Mouse (Mus musculus): ENCODE measurements around the gene Olfr555. TPM values are rescaled to one million over a fixed set of nuclear protein-coding genes. Genes with fewer than 3 reads are reported as not detected.
"Not testable (repeated sequence)": the region's sequence is repeated elsewhere in the genome, so short reads cannot be mapped to it uniquely, and the experiment has no call there.

Olfr555 gene
- polyA plus RNA-seq (2014; fragmentation: Nextera tagmentation; extraction: Ambion mirVana): not detected in 2 replicates

GRCm38 (mm10) chr7:102658523-102658922, at the start of gene Olfr555:
TSS of gene Olfr555 (plus strand) at chr7:102658823.
- Histone ChIP-seq H3K9me3 (ENCODE audit: control insufficient read depth, low read length) (no peaks in the 10 kb centered on the region), H3K9ac (ENCODE audit: low read depth, low read length) (no peak within 1 kb of the TSS), H3K4me1 (replicated peaks; ENCODE audit: control insufficient read depth, insufficient read depth, low read length) (no peaks in the 10 kb centered on the region), H3K36me3 (ENCODE audit: control insufficient read depth, insufficient read depth, low read length) (no peaks in the 10 kb centered on the region), H3K27me3 (replicated peaks; ENCODE audit: control insufficient read depth, insufficient read depth, low read length) (no peaks in the 10 kb centered on the region), H3K4me3 (ENCODE audit: low read depth, low read length) (no peak within 1 kb of the TSS), H3K27ac (ENCODE audit: low read depth, low read length) (no peak within 1 kb of the TSS), H3K4me2 (no peak within 1 kb of the TSS)
- DNase-seq (ENCODE audit: low spot score) (no peak), ATAC-seq (replicated peaks; ENCODE audit: low FRiP score) (no peak)
- whole genome bisulfite sequencing: 52% methylated on average over 1 of the region's 1 CpGs

- H3K27ac ChIP-seq (ENCODE audit: low read depth, low read length): no peak within 1 kb of the TSS
- no peaks in the 10 kb centered on the region for H3K4me1 ChIP-seq (replicated peaks; ENCODE audit: control insufficient read depth, insufficient read depth, low read length)
- no peaks in the 10 kb centered on the region for H3K36me3 ChIP-seq (ENCODE audit: control insufficient read depth, insufficient read depth, low read length)
- no peak for ATAC-seq (replicated peaks; ENCODE audit: low FRiP score)
- H3K4me3 ChIP-seq (ENCODE audit: low read depth, low read length): no peak within 1 kb of the TSS
- DNase-seq (ENCODE audit: low spot score): no peak
- no peak within 1 kb of the TSS for H3K4me2 ChIP-seq
- H3K9me3 ChIP-seq (ENCODE audit: control insufficient read depth, low read length): no peaks in the 10 kb centered on the region
- no peaks in the 10 kb centered on the region for H3K27me3 ChIP-seq (replicated peaks; ENCODE audit: control insufficient read depth, insufficient read depth, low read length)
- H3K9ac ChIP-seq (ENCODE audit: low read depth, low read length): no peak within 1 kb of the TSS
These were observed 40.5 kb upstream of the Olfr555 start, which contains the start of gene Olfr553 for GRCm38 (mm10) chr7:102618118-102618517. TSS of gene Olfr553 (minus strand) at chr7:102618218.

- Histone ChIP-seq H3K27ac (ENCODE audit: low read depth, low read length) (no peak overlapping the region), H3K4me3 (ENCODE audit: low read depth, low read length) (no peak overlapping the region), H3K27me3 (replicated peaks; ENCODE audit: control insufficient read depth, insufficient read depth, low read length) (no peaks in the 10 kb centered on the region), H3K9ac (ENCODE audit: low read depth, low read length) (no peak overlapping the region), H3K36me3 (ENCODE audit: control insufficient read depth, insufficient read depth, low read length) (no peaks in the 10 kb centered on the region), H3K4me2 (no peak overlapping the region), H3K4me1 (replicated peaks; ENCODE audit: control insufficient read depth, insufficient read depth, low read length) (no peaks in the 10 kb centered on the region), H3K9me3 (ENCODE audit: control insufficient read depth, low read length) (no peaks in the 10 kb centered on the region)
- ATAC-seq (replicated peaks; ENCODE audit: low FRiP score) (no peak), DNase-seq (ENCODE audit: low spot score) (no peak)
- 69% methylated on average over 5 of the region's 5 CpGs for WGBS
These were observed 39.0 kb upstream of the Olfr555 start for GRCm38 (mm10) chr7:102619608-102620007.

GRCm38 (mm10) chr7:102620368-102620767, 38.3 kb upstream of the Olfr555 start:
- not testable (repeated sequence) for H3K9me3 ChIP-seq (ENCODE audit: control insufficient read depth, low read length); H3K4me1 ChIP-seq (replicated peaks; ENCODE audit: control insufficient read depth, insufficient read depth, low read length); H3K27me3 ChIP-seq (replicated peaks; ENCODE audit: control insufficient read depth, insufficient read depth, low read length); H3K36me3 ChIP-seq (ENCODE audit: control insufficient read depth, insufficient read depth, low read length); ATAC-seq (replicated peaks; ENCODE audit: low FRiP score); DNase-seq (ENCODE audit: low spot score); H3K4me2 ChIP-seq; H3K9ac ChIP-seq (ENCODE audit: low read depth, low read length); H3K4me3 ChIP-seq (ENCODE audit: low read depth, low read length); H3K27ac ChIP-seq (ENCODE audit: low read depth, low read length)
- WGBS: 72% methylated on average over 18 of the region's 19 CpGs

- Histone ChIP-seq H3K9ac (ENCODE audit: low read depth, low read length) (no peak overlapping the region), H3K36me3 (ENCODE audit: control insufficient read depth, insufficient read depth, low read length) (no peaks in the 10 kb centered on the region), H3K4me1 (replicated peaks; ENCODE audit: control insufficient read depth, insufficient read depth, low read length) (no peaks in the 10 kb centered on the region), H3K4me3 (ENCODE audit: low read depth, low read length) (no peak overlapping the region), H3K4me2 (no peak overlapping the region), H3K27ac (ENCODE audit: low read depth, low read length) (no peak overlapping the region), H3K9me3 (ENCODE audit: control insufficient read depth, low read length) (no peaks in the 10 kb centered on the region), H3K27me3 (replicated peaks; ENCODE audit: control insufficient read depth, insufficient read depth, low read length) (no peaks in the 10 kb centered on the region)
- ATAC-seq (replicated peaks; ENCODE audit: low FRiP score) (no peak), DNase-seq (ENCODE audit: low spot score) (no peak)
- 32% methylated on average over 3 of the region's 3 CpGs for WGBS
These were observed 22.0 kb upstream of the Olfr555 start for GRCm38 (mm10) chr7:102636665-102637064.

- DNase-seq (ENCODE audit: low spot score) (no peak), ATAC-seq (replicated peaks; ENCODE audit: low FRiP score) (no peak)
- Histone ChIP-seq H3K9me3 (ENCODE audit: control insufficient read depth, low read length) (no peaks in the 10 kb centered on the region), H3K4me1 (replicated peaks; ENCODE audit: control insufficient read depth, insufficient read depth, low read length) (no peaks in the 10 kb centered on the region), H3K4me3 (ENCODE audit: low read depth, low read length) (no peak within 1 kb of the TSS), H3K4me2 (no peak within 1 kb of the TSS), H3K36me3 (ENCODE audit: control insufficient read depth, insufficient read depth, low read length) (no peaks in the 10 kb centered on the region), H3K9ac (ENCODE audit: low read depth, low read length) (no peak within 1 kb of the TSS), H3K27ac (ENCODE audit: low read depth, low read length) (no peak within 1 kb of the TSS), H3K27me3 (replicated peaks; ENCODE audit: control insufficient read depth, insufficient read depth, low read length) (no peaks in the 10 kb centered on the region)
- 66% methylated on average over 1 of the region's 1 CpGs for WGBS
These were observed 20.5 kb upstream of the Olfr555 start, which contains the start of gene Olfr554 for GRCm38 (mm10) chr7:102638132-102638531. TSS of gene Olfr554 (plus strand) at chr7:102638432.

- not testable (repeated sequence) for H3K4me2 ChIP-seq
These were observed 13.7 kb upstream of the Olfr555 start for GRCm38 (mm10) chr7:102644945-102645344.

GRCm38 (mm10) chr7:102664599-102664998, 6.0 kb downstream of the Olfr555 start, which contains the start of gene Olfr556:
TSS of gene Olfr556 (plus strand) at chr7:102664899.
- Histone ChIP-seq H3K9ac (ENCODE audit: low read depth, low read length) (no peak within 1 kb of the TSS), H3K9me3 (ENCODE audit: control insufficient read depth, low read length) (no peaks in the 10 kb centered on the region), H3K27me3 (replicated peaks; ENCODE audit: control insufficient read depth, insufficient read depth, low read length) (no peaks in the 10 kb centered on the region), H3K4me2 (no peak within 1 kb of the TSS), H3K27ac (ENCODE audit: low read depth, low read length) (no peak within 1 kb of the TSS), H3K4me1 (replicated peaks; ENCODE audit: control insufficient read depth, insufficient read depth, low read length) (no peaks in the 10 kb centered on the region), H3K4me3 (ENCODE audit: low read depth, low read length) (no peak within 1 kb of the TSS), H3K36me3 (ENCODE audit: control insufficient read depth, insufficient read depth, low read length) (no peaks in the 10 kb centered on the region)
- ATAC-seq (replicated peaks; ENCODE audit: low FRiP score): no peak
- no peak for DNase-seq (ENCODE audit: low spot score)
- 72% methylated on average over 3 of the region's 3 CpGs for whole genome bisulfite sequencing

More at GRCm38 (mm10) chr7:102644945-102645344, 13.7 kb upstream of the Olfr555 start:
- not testable (repeated sequence) for ATAC-seq (replicated peaks; ENCODE audit: low FRiP score); DNase-seq (ENCODE audit: low spot score); H3K27me3 ChIP-seq (replicated peaks; ENCODE audit: control insufficient read depth, insufficient read depth, low read length); H3K27ac ChIP-seq (ENCODE audit: low read depth, low read length); H3K4me3 ChIP-seq (ENCODE audit: low read depth, low read length); H3K36me3 ChIP-seq (ENCODE audit: control insufficient read depth, insufficient read depth, low read length); H3K4me1 ChIP-seq (replicated peaks; ENCODE audit: control insufficient read depth, insufficient read depth, low read length); H3K9ac ChIP-seq (ENCODE audit: low read depth, low read length); H3K9me3 ChIP-seq (ENCODE audit: control insufficient read depth, low read length)
- WGBS: 77% methylated on average over 3 of the region's 4 CpGs

- ATAC-seq (replicated peaks; ENCODE audit: low FRiP score): no peak
- Histone ChIP-seq H3K36me3 (ENCODE audit: control insufficient read depth, insufficient read depth, low read length) (no peaks in the 10 kb centered on the region), H3K4me1 (replicated peaks; ENCODE audit: control insufficient read depth, insufficient read depth, low read length) (no peaks in the 10 kb centered on the region), H3K4me2 (no peak overlapping the region), H3K27me3 (replicated peaks; ENCODE audit: control insufficient read depth, insufficient read depth, low read length) (no peaks in the 10 kb centered on the region), H3K27ac (ENCODE audit: low read depth, low read length) (no peak overlapping the region), H3K9ac (ENCODE audit: low read depth, low read length) (no peak overlapping the region), H3K4me3 (ENCODE audit: low read depth, low read length) (no peak overlapping the region), H3K9me3 (ENCODE audit: control insufficient read depth, low read length) (no peaks in the 10 kb centered on the region)
- 22% methylated on average over 2 of the region's 2 CpGs for WGBS
- DNase-seq (ENCODE audit: low spot score): no peak
These were observed 6.8 kb downstream of the Olfr555 start for GRCm38 (mm10) chr7:102665378-102665777.
